Comparison of ENCODE assay signal across 20 mouse cellular contexts in the genomic region with DNA sequence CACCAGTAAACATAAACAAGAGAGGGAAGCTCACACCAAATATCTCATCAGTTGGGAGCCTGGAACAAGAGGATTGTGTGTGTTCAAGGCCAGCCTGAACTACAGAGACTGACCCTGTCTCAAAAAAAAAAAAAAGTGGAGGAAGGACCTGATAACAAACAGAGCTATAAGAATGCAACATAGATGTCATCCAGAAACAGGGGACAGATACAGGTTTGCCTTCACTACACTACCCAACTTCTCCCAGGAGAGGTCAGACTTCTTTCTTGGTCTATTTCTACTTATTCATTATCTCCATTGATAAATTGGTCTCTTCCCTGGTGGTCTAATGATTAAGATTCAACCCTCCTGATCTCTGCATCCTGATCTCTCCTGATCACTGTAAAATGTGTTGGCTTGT. TPM values are rescaled to one million over a fixed set of nuclear protein-coding genes. Genes with fewer than 3 reads are reported as not detected.
"Had no signal": no experiment of that assay in that cellular context is flagged by ENCODE, and none has a peak within 500 bp of the region (broad histone marks: within the 10 kb centered on the region; RNA-seq: fewer than 3 reads in every experiment).

No protein-coding gene starts in this region.

- H3K9me3 ChIP-seq: liver, embryonic 13.5 days; liver, embryonic 15.5 days; lung, embryonic 15.5 days; midbrain, embryonic 12.5 days; neural tube, embryonic 12.5 days; stomach, embryonic 15.5 days had no signal

- H3K9ac ChIP-seq: liver, embryonic 13.5 days; liver, embryonic 15.5 days; liver, postnatal 0 days; lung, embryonic 15.5 days; midbrain, embryonic 12.5 days; neural tube, embryonic 12.5 days; stomach, embryonic 15.5 days had no signal

- H3K4me3 ChIP-seq: liver, embryonic 13.5 days; liver, embryonic 15.5 days; lung, embryonic 15.5 days; midbrain, embryonic 12.5 days; neural tube, embryonic 12.5 days; stomach, embryonic 15.5 days had no signal

- H3K36me3 ChIP-seq: midbrain, embryonic 12.5 days had no signal

- H3K4me2 ChIP-seq: liver, embryonic 13.5 days; liver, embryonic 15.5 days; lung, embryonic 15.5 days; midbrain, embryonic 12.5 days; neural tube, embryonic 12.5 days; stomach, embryonic 15.5 days had no signal

- H3K27me3 ChIP-seq: liver, embryonic 13.5 days; liver, embryonic 15.5 days; lung, embryonic 15.5 days; midbrain, embryonic 12.5 days; neural tube, embryonic 12.5 days; stomach, embryonic 15.5 days had no signal

- ATAC-seq: midbrain, embryonic 16.5 days had no signal

- DNase-seq: liver, embryonic 13.5 days; liver, postnatal 0 days; lung, adult 2 months; lung, postnatal 10 days; lung, postnatal 36 days; midbrain, embryonic 14.5 days; right cerebral cortex, postnatal 14 days; thymus, adult 18-20 months; thymus, postnatal 14 days; thymus, postnatal 36 days had no signal

- H3K27ac ChIP-seq: liver, embryonic 13.5 days; liver, embryonic 15.5 days; lung, embryonic 15.5 days; macrophage; midbrain, embryonic 12.5 days; neural tube, embryonic 12.5 days; stomach, embryonic 15.5 days had no signal

- H3K4me1 ChIP-seq: liver, embryonic 13.5 days; liver, embryonic 15.5 days; midbrain, embryonic 12.5 days; neural tube, embryonic 12.5 days; stomach, embryonic 15.5 days had no signal

RNA-seq across cellular contexts. Expression of a gene that starts 53.1 kb away (rescaled TPM):
- total RNA-seq: megakaryocyte, adult 5-6 weeks; neutrophil, adult 5-6 weeks had no signal
- polyA plus RNA-seq: liver, embryonic 13.5 days; liver, embryonic 15.5 days; liver, postnatal 0 days; macrophage; midbrain, embryonic 12.5 days; midbrain, embryonic 14.5 days; midbrain, embryonic 16.5 days; neural tube, embryonic 14.5 days had no signal
